Mouse (Mus musculus) liver, embryonic 12.5 days (tissue): ENCODE results near the gene Olfr832. TPM values are rescaled to one million over a fixed set of nuclear protein-coding genes. Genes with fewer than 3 reads are reported as not detected.
"Not testable (repeated sequence)": the region's sequence is repeated elsewhere in the genome, so short reads cannot be mapped to it uniquely, and the experiment has no call there.

Experiments
- ATAC-seq: fragments of 200-750 bp; cut with Nextera tagmentation; 2 replicates; pipeline ENCODE4 v1.8.0; 2017; ENCODE audit warnings: moderate number of reproducible peaks, mild to moderate bottlenecking, moderate library complexity
- H3K27ac ChIP-seq: fragments of 300-500 bp; sonication (generic); 2 replicates; pipeline ENCODE4 v1.5.1; 2016; ENCODE audit warnings: mild to moderate bottlenecking
- H3K27me3 ChIP-seq: fragments of 300-500 bp; sonication (generic); replicated peaks from 2 replicates; pipeline ENCODE4 v1.6.1; 2016; ENCODE audit warnings: mild to moderate bottlenecking, moderate library complexity
- H3K36me3 ChIP-seq: fragments of 300-500 bp; sonication (generic); 2 replicates; pipeline ENCODE4 v1.6.1; 2016; ENCODE audit warnings: mild to moderate bottlenecking, moderate library complexity
- H3K4me1 ChIP-seq: fragments of 300-500 bp; sonication (generic); 2 replicates; pipeline ENCODE4 v1.6.1; 2016
- H3K4me2 ChIP-seq: fragments of 300-500 bp; sonication (generic); 2 replicates; pipeline ENCODE4 v1.6.1; 2016; ENCODE audit warnings: mild to moderate bottlenecking, moderate library complexity
- H3K4me3 ChIP-seq: fragments of 300-500 bp; sonication (generic); 2 replicates; pipeline ENCODE4 v1.5.1; 2016; ENCODE audit warnings: mild to moderate bottlenecking, moderate library complexity
- H3K9ac ChIP-seq: fragments of 300-500 bp; sonication (generic); 2 replicates; pipeline ENCODE4 v1.6.1; 2016; ENCODE audit warnings: mild to moderate bottlenecking, moderate library complexity
- H3K9me3 ChIP-seq: fragments of 300-500 bp; sonication (generic); replicated peaks from 2 replicates; pipeline ENCODE4 v1.6.1; 2016; ENCODE audit warnings: mild to moderate bottlenecking, moderate library complexity
- WGBS: fragments of 180-500 bp; shearing (Covaris S2); methylation state at CpG from one replicate; pipeline ENCODE4 v1.1.7; 2016; ENCODE audit not compliant: insufficient replicate concordance; 5-methylcytosine and 5-hydroxymethylcytosine counted together
- polyA plus RNA-seq: library from polyadenylated mRNA; unstranded; fragments of >200 nt; fragmentation: Nextera tagmentation; extraction: Ambion mirVana; gene quantifications from 2 replicates; pipeline ENCODE4 v1.2.1, GENCODE M21; 2016

Gene Olfr832
- polyA plus RNA-seq, result not detected in 2 replicates

- not testable (repeated sequence) for H3K27me3 ChIP-seq, H3K4me1 ChIP-seq, H3K9me3 ChIP-seq, H3K9ac ChIP-seq, H3K4me3 ChIP-seq, ATAC-seq, H3K36me3 ChIP-seq, H3K4me2 ChIP-seq, H3K27ac ChIP-seq
- 61% methylated on average over 2 of the region's 2 CpGs for WGBS
These were observed at the start of gene Olfr832 for GRCm38 (mm10) chr9:18936822-18937221. Olfr832 (plus strand) TSS chr9:18937122.

- ATAC-seq, H3K9me3 ChIP-seq, H3K4me2 ChIP-seq, H3K4me1 ChIP-seq, H3K27ac ChIP-seq, H3K4me3 ChIP-seq, H3K9ac ChIP-seq, H3K36me3 ChIP-seq, H3K27me3 ChIP-seq: not testable (repeated sequence)
- WGBS, result 70% methylated on average over 2 of the region's 2 CpGs
These were observed 29.2 kb upstream of the Olfr832 start for GRCm38 (mm10) chr9:18907699-18908098.

- H3K9ac ChIP-seq, H3K4me3 ChIP-seq, H3K4me2 ChIP-seq, H3K27ac ChIP-seq, H3K9me3 ChIP-seq, H3K4me1 ChIP-seq, ATAC-seq, H3K36me3 ChIP-seq, H3K27me3 ChIP-seq: not testable (repeated sequence)
- 65% methylated on average over 16 of the region's 16 CpGs for WGBS
These were observed 9.0 kb upstream of the Olfr832 start for GRCm38 (mm10) chr9:18927921-18928320.

- no peak overlapping the region for H3K4me3 ChIP-seq
- H3K4me2 ChIP-seq, result no peak overlapping the region
- H3K36me3 ChIP-seq, result no peaks in the 10 kb centered on the region
- no peak for ATAC-seq
- no peak overlapping the region for H3K27ac ChIP-seq
- no peak overlapping the region for H3K9ac ChIP-seq
- no peaks in the 10 kb centered on the region for H3K27me3 ChIP-seq
- no peaks in the 10 kb centered on the region for H3K4me1 ChIP-seq
- H3K9me3 ChIP-seq, result 0 out of 2 replicates have a peak, but pooled peaks cover 4% of the 10 kb centered on the region
These were observed 25.1 kb downstream of the Olfr832 start for GRCm38 (mm10) chr9:18962021-18962420.

DNA sequence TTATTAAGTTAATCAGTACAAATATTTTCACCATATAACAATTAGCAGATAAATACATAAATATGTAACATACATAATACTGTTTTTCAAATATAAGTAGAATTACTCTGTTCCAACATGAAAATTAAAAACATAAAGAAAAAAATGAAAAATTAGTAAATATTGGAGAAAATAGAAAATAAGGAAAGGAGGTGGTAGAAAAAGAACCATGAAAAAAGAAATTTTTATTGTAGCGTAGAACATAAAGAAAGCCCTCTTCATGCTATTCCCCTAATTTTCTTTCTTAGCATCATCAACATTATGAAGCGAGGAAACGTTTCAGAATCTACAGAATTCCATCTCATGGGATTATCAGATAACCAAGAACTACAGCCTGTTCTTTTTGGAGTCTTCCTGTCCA is 50.8 kb downstream of the Olfr832 start, which contains the start of gene Olfr834:
TSS of gene Olfr834 (plus strand) at position 301 of the 400 bp plus-strand sequence.
- no peak for ATAC-seq
- 54% methylated on average over 3 of the region's 3 CpGs for WGBS
- Histone ChIP-seq H3K27ac (no peak within 1 kb of the TSS), H3K9me3 (no peaks in the 10 kb centered on the region), H3K9ac (no peak within 1 kb of the TSS), H3K36me3 (no peaks in the 10 kb centered on the region), H3K4me1 (no peaks in the 10 kb centered on the region), H3K4me2 (no peak within 1 kb of the TSS), H3K27me3 (no peaks in the 10 kb centered on the region), H3K4me3 (no peak within 1 kb of the TSS)

Other genes with a start within 250 kb of the Olfr832 start
- gene Olfr24, start 173.1 kb upstream of the Olfr832 start, polyA plus RNA-seq, result not detected in 2 replicates
- gene Olfr828, start 117.6 kb upstream of the Olfr832 start, polyA plus RNA-seq, result not detected in 2 replicates
- not detected in 2 replicates for gene Olfr829, start 82.2 kb upstream of the Olfr832 start, polyA plus RNA-seq
- not detected in 2 replicates for gene Olfr830, start 62.4 kb upstream of the Olfr832 start, polyA plus RNA-seq
- gene Olfr834, start 50.9 kb downstream of the Olfr832 start, polyA plus RNA-seq, result not detected in 2 replicates
- gene Olfr835, start 95.6 kb downstream of the Olfr832 start, polyA plus RNA-seq, result not detected in 2 replicates
- not detected in 2 replicates for gene Olfr836, start 183.3 kb downstream of the Olfr832 start, polyA plus RNA-seq
- not detected in 2 replicates for gene Olfr837, start 199.2 kb downstream of the Olfr832 start, polyA plus RNA-seq
- gene Olfr839-ps1, start 240.2 kb downstream of the Olfr832 start, polyA plus RNA-seq, result not detected in 2 replicates